Mouse (Mus musculus): Measurements from ENCODE around the gene Per2. TPM values are rescaled to one million over a fixed set of nuclear protein-coding genes. Genes with fewer than 3 reads are reported as not detected.

Gene Per2
- polyA plus RNA-seq, 1 experiment from 2014 or later, result 3.1 TPM

- H3K4me1 ChIP-seq, result peaks cover 52% of the 10 kb centered on the region
- H3K9ac ChIP-seq, result peak overlapping the region; percentile 37; the same call in 1 of the 2 replicates
- no peak for ATAC-seq (ENCODE audit: extremely low read depth, insufficient number of reproducible peaks, low FRiP score, low TSS enrichment)
- H3K36me3 ChIP-seq, result peaks cover 46% of the 10 kb centered on the region
- H3K4me2 ChIP-seq, result no peak overlapping the region
- H3K9me3 ChIP-seq, result peaks cover 6% of the 10 kb centered on the region
- 80% methylated on average over 4 of the region's 4 CpGs for WGBS
- no peaks in the 10 kb centered on the region for H3K27me3 ChIP-seq (replicated peaks)
- no peak overlapping the region for H3K4me3 ChIP-seq
- H3K27ac ChIP-seq (replicated peaks), result peak overlapping the region; percentile 80
Observed at GRCm38 (mm10) chr1:91446511-91446910, 12.6 kb downstream of the Per2 start.

- no peaks in the 10 kb centered on the region for H3K27me3 ChIP-seq (replicated peaks)
- no peak overlapping the region for H3K4me3 ChIP-seq
- H3K4me2 ChIP-seq, result no peak overlapping the region
- H3K27ac ChIP-seq (replicated peaks), result peak overlapping the region; percentile 80
- ATAC-seq (ENCODE audit: extremely low read depth, insufficient number of reproducible peaks, low FRiP score, low TSS enrichment), result no peak
- 33% methylated on average over 8 of the region's 8 CpGs for WGBS
- H3K4me1 ChIP-seq, result peaks cover 47% of the 10 kb centered on the region
- peaks cover 6% of the 10 kb centered on the region for H3K9me3 ChIP-seq
- peak overlapping the region; percentile 37; the same call in 1 of the 2 replicates for H3K9ac ChIP-seq
- H3K36me3 ChIP-seq, result peaks cover 51% of the 10 kb centered on the region
Observed at GRCm38 (mm10) chr1:91446060-91446459, 13.1 kb downstream of the Per2 start.

GRCm38 (mm10) chr1:91444841-91445830 is 14.0 kb downstream of the Per2 start:
- H3K27me3 ChIP-seq (replicated peaks), result no peaks in the 10 kb centered on the region
- H3K36me3 ChIP-seq, result peaks cover 58% of the 10 kb centered on the region
- no peak for ATAC-seq (ENCODE audit: extremely low read depth, insufficient number of reproducible peaks, low FRiP score, low TSS enrichment)
- peaks cover 6% of the 10 kb centered on the region for H3K9me3 ChIP-seq
- peaks cover 38% of the 10 kb centered on the region for H3K4me1 ChIP-seq
- no peak overlapping the region for H3K4me3 ChIP-seq
- no peak overlapping the region for H3K4me2 ChIP-seq
- WGBS, result 86% methylated on average over 17 of the region's 17 CpGs
- H3K27ac ChIP-seq (replicated peaks), result peak overlapping the region; percentile 80
- 0 out of 2 replicates have a peak overlapping the region, but pooled peaks have one; percentile 37 for H3K9ac ChIP-seq

- Histone ChIP-seq H3K4me2 (no peak overlapping the region), H3K9ac (no peak overlapping the region), H3K27ac (replicated peaks) (no peak overlapping the region), H3K27me3 (replicated peaks) (no peaks in the 10 kb centered on the region), H3K4me1 (peaks cover 16% of the 10 kb centered on the region), H3K9me3 (peaks cover 4% of the 10 kb centered on the region), H3K36me3 (peaks cover 76% of the 10 kb centered on the region), H3K4me3 (no peak overlapping the region)
- 78% methylated on average over 7 of the region's 7 CpGs for WGBS
- ATAC-seq (ENCODE audit: extremely low read depth, insufficient number of reproducible peaks, low FRiP score, low TSS enrichment), result no peak
Observed at GRCm38 (mm10) chr1:91442350-91442990, 16.7 kb downstream of the Per2 start.

- Histone ChIP-seq H3K4me3 (no peak overlapping the region), H3K9me3 (no peaks in the 10 kb centered on the region), H3K4me1 (peaks cover 19% of the 10 kb centered on the region), H3K36me3 (peaks cover 71% of the 10 kb centered on the region), H3K27me3 (replicated peaks) (no peaks in the 10 kb centered on the region), H3K4me2 (no peak overlapping the region), H3K9ac (no peak overlapping the region), H3K27ac (replicated peaks) (no peak overlapping the region)
- no peak for ATAC-seq (ENCODE audit: extremely low read depth, insufficient number of reproducible peaks, low FRiP score, low TSS enrichment)
- 93% methylated on average over 3 of the region's 3 CpGs for WGBS
Observed at GRCm38 (mm10) chr1:91441855-91442254, 17.3 kb downstream of the Per2 start.

GRCm38 (mm10) chr1:91439776-91440175 is 19.3 kb downstream of the Per2 start:
- Histone ChIP-seq H3K4me2 (no peak overlapping the region), H3K27me3 (replicated peaks) (no peaks in the 10 kb centered on the region), H3K36me3 (peaks cover 74% of the 10 kb centered on the region), H3K9me3 (no peaks in the 10 kb centered on the region), H3K4me1 (peaks cover 25% of the 10 kb centered on the region), H3K4me3 (no peak overlapping the region), H3K27ac (replicated peaks) (no peak overlapping the region), H3K9ac (no peak overlapping the region)
- no peak for ATAC-seq (ENCODE audit: extremely low read depth, insufficient number of reproducible peaks, low FRiP score, low TSS enrichment)
- WGBS, result 85% methylated on average over 8 of the region's 8 CpGs

- Histone ChIP-seq H3K27me3 (replicated peaks) (no peaks in the 10 kb centered on the region), H3K4me2 (no peak overlapping the region), H3K9ac (no peak overlapping the region), H3K27ac (replicated peaks) (no peak overlapping the region), H3K4me3 (no peak overlapping the region), H3K4me1 (peaks cover 26% of the 10 kb centered on the region), H3K36me3 (peaks cover 75% of the 10 kb centered on the region), H3K9me3 (no peaks in the 10 kb centered on the region)
- ATAC-seq (ENCODE audit: extremely low read depth, insufficient number of reproducible peaks, low FRiP score, low TSS enrichment), result no peak
- 88% methylated on average over 7 of the region's 7 CpGs for WGBS
Observed at GRCm38 (mm10) chr1:91437573-91437972, 21.6 kb downstream of the Per2 start.

- Histone ChIP-seq H3K9me3 (no peaks in the 10 kb centered on the region), H3K27me3 (replicated peaks) (no peaks in the 10 kb centered on the region), H3K9ac (no peak overlapping the region), H3K27ac (replicated peaks) (peak overlapping the region; percentile 82), H3K36me3 (peaks cover 77% of the 10 kb centered on the region), H3K4me1 (peaks cover 26% of the 10 kb centered on the region), H3K4me3 (no peak overlapping the region), H3K4me2 (no peak overlapping the region)
- ATAC-seq (ENCODE audit: extremely low read depth, insufficient number of reproducible peaks, low FRiP score, low TSS enrichment), result no peak
- 81% methylated on average over 3 of the region's 3 CpGs for WGBS
Observed at GRCm38 (mm10) chr1:91437083-91437400, 22.1 kb downstream of the Per2 start.

GRCm38 (mm10) chr1:91436380-91437082 is 22.6 kb downstream of the Per2 start:
- Histone ChIP-seq H3K27me3 (replicated peaks) (no peaks in the 10 kb centered on the region), H3K4me3 (no peak overlapping the region), H3K36me3 (peaks cover 77% of the 10 kb centered on the region), H3K9ac (peak overlapping the region; percentile 24), H3K27ac (replicated peaks) (peak overlapping the region; percentile 82), H3K4me1 (peaks cover 26% of the 10 kb centered on the region), H3K4me2 (no peak overlapping the region), H3K9me3 (no peaks in the 10 kb centered on the region)
- ATAC-seq (ENCODE audit: extremely low read depth, insufficient number of reproducible peaks, low FRiP score, low TSS enrichment), result peak; percentile 59; the same call in 1 of the 2 replicates
- 48% methylated on average over 6 of the region's 6 CpGs for WGBS

- ATAC-seq (ENCODE audit: extremely low read depth, insufficient number of reproducible peaks, low FRiP score, low TSS enrichment), result no peak
- no peak overlapping the region for H3K4me2 ChIP-seq
- H3K4me1 ChIP-seq, result peaks cover 26% of the 10 kb centered on the region
- WGBS, result 81% methylated on average over 13 of the region's 13 CpGs
- H3K27me3 ChIP-seq (replicated peaks), result no peaks in the 10 kb centered on the region
- H3K4me3 ChIP-seq, result no peak overlapping the region
- peak overlapping the region; percentile 24; the same call in 1 of the 2 replicates for H3K9ac ChIP-seq
- peak overlapping the region; percentile 82 for H3K27ac ChIP-seq (replicated peaks)
- H3K9me3 ChIP-seq, result no peaks in the 10 kb centered on the region
- peaks cover 77% of the 10 kb centered on the region for H3K36me3 ChIP-seq
Observed at GRCm38 (mm10) chr1:91435606-91436130, 23.5 kb downstream of the Per2 start.

- 82% methylated on average over 8 of the region's 8 CpGs for WGBS
- Histone ChIP-seq H3K4me2 (no peak overlapping the region), H3K4me1 (peaks cover 26% of the 10 kb centered on the region), H3K36me3 (peaks cover 70% of the 10 kb centered on the region), H3K27me3 (replicated peaks) (no peaks in the 10 kb centered on the region), H3K27ac (replicated peaks) (no peak overlapping the region), H3K9ac (no peak overlapping the region), H3K9me3 (no peaks in the 10 kb centered on the region), H3K4me3 (no peak overlapping the region)
- no peak for ATAC-seq (ENCODE audit: extremely low read depth, insufficient number of reproducible peaks, low FRiP score, low TSS enrichment)
Observed at GRCm38 (mm10) chr1:91434905-91435304, 24.2 kb downstream of the Per2 start.
